Mouse (Mus musculus): Measurements from ENCODE around the gene Prg3.

Prg3 gene

GRCm38 (mm10) chr2:84999486-85000181, 11.6 kb downstream of the Prg3 start:
- DNase-seq = no peak

GRCm38 (mm10) chr2:85001497-85001896, 13.5 kb downstream of the Prg3 start:
- no peak for DNase-seq

- no peak for DNase-seq
Measured at GRCm38 (mm10) chr2:85002575-85002974, 14.6 kb downstream of the Prg3 start.

GRCm38 (mm10) chr2:85004341-85004740, 16.3 kb downstream of the Prg3 start:
- DNase-seq = no peak

GRCm38 (mm10) chr2:85006600-85006999, 18.6 kb downstream of the Prg3 start:
- DNase-seq = no peak

- peak; percentile 17 for DNase-seq
Measured at GRCm38 (mm10) chr2:85007729-85008128, 19.7 kb downstream of the Prg3 start.

GRCm38 (mm10) chr2:85009212-85009611, 21.2 kb downstream of the Prg3 start:
- no peak for DNase-seq

GRCm38 (mm10) chr2:85011906-85012604, 24.0 kb downstream of the Prg3 start:
- DNase-seq = no peak

GRCm38 (mm10) chr2:85012679-85013078, 24.7 kb downstream of the Prg3 start:
- no peak for DNase-seq

GRCm38 (mm10) chr2:85013826-85014587, 26.0 kb downstream of the Prg3 start:
- DNase-seq = no peak

GRCm38 (mm10) chr2:85014588-85014982, 26.6 kb downstream of the Prg3 start:
- DNase-seq = no peak

- no peak for DNase-seq
Measured at GRCm38 (mm10) chr2:85022043-85022442, 34.0 kb downstream of the Prg3 start.

GRCm38 (mm10) chr2:85026178-85026577, 38.2 kb downstream of the Prg3 start:
- no peak for DNase-seq

GRCm38 (mm10) chr2:85027281-85027680, 39.3 kb downstream of the Prg3 start:
- no peak for DNase-seq

GRCm38 (mm10) chr2:85029897-85030296, 41.9 kb downstream of the Prg3 start:
- DNase-seq = no peak

- no peak for DNase-seq
Measured at GRCm38 (mm10) chr2:85030989-85031388, 43.0 kb downstream of the Prg3 start.

GRCm38 (mm10) chr2:85033121-85033520, 45.1 kb downstream of the Prg3 start:
- no peak for DNase-seq

- no peak for DNase-seq
Measured at GRCm38 (mm10) chr2:85034169-85034568, 46.2 kb downstream of the Prg3 start.

GRCm38 (mm10) chr2:85036507-85037046, 48.6 kb downstream of the Prg3 start:
- no peak for DNase-seq

GRCm38 (mm10) chr2:85037047-85038026, 49.3 kb downstream of the Prg3 start, which contains the start of the genes Ssrp1 and P2rx3:
Gene Ssrp1, plus strand, starts transcription at chr2:85037234.
Gene P2rx3, minus strand, starts transcription at chr2:85037462.
- DNase-seq = peak; percentile 89

GRCm38 (mm10) chr2:85038336-85038735, 50.3 kb downstream of the Prg3 start:
- no peak for DNase-seq

Data from thymus, postnatal 25 days (tissue).